Mouse (Mus musculus): ENCODE measurements around the gene Afg1l.

Gene Afg1l

GRCm38 (mm10) chr10:42383708-42384107, 94.7 kb downstream of the Afg1l start:
- DNase-seq (ENCODE audit: low spot score): peak; percentile 70

DNA sequence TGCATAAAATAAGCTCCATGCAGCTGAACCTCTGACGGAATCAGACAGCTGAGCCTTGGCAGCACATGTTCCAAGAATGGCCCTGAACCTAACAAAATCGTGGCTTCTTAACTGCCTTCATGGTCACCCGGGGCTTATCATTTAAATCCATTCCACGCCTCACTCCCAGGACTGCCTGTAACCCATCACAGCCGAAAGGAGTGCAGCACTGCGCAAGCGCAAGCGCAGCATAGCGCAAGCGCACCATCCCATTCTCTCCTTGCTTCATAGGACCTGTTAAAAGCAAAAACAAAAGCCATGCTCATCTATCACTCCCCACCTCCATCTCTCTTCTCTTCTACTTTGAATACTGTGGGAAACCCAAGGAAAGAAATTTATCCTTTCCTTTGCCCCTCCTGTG, 114.1 kb downstream of the Afg1l start:
- no peak for DNase-seq (ENCODE audit: low spot score)

DNA sequence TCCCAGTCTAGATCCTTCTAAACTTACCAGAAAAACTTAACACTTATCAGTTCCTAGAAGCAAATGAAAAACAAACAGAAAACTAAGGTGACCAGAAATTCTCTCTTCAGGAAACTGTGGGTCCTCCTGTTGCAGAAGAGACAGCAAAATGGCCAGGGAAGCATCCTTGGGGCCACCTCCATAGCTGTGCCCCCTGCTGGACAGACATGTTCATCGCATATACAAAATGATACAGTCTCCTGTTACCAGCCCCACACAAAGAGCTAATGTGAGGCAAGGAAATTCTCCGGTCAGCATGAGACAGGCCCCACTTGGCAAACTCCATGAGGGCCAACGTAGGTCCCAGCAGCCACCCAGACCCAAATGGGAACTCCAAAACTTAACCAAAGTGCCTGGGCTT, 122.4 kb downstream of the Afg1l start:
- peak; percentile 62 for DNase-seq (ENCODE audit: low spot score)

GRCm38 (mm10) chr10:42347986-42348385, 130.4 kb downstream of the Afg1l start:
- no peak for DNase-seq (ENCODE audit: low spot score)

DNA sequence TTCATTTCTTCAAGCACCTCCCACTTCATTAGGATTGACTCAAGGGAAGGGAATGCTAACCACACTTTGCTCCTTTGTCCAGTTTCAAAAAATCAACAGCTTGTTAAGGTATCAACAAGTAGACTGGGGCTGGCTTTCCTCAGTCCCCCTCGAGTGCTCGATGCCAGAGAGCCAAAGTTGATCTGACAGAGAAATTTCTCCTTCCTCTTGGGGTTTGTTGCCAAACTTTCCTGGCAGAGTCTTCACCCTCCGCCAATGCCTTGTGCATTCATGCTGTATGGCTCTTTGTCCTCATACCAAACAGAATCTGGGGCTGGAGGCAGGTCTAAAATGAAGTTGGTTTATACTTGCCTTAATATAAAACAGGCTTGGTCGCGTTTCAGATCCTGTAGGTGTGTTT, 131.2 kb downstream of the Afg1l start:
- no peak for DNase-seq (ENCODE audit: low spot score)

DNA sequence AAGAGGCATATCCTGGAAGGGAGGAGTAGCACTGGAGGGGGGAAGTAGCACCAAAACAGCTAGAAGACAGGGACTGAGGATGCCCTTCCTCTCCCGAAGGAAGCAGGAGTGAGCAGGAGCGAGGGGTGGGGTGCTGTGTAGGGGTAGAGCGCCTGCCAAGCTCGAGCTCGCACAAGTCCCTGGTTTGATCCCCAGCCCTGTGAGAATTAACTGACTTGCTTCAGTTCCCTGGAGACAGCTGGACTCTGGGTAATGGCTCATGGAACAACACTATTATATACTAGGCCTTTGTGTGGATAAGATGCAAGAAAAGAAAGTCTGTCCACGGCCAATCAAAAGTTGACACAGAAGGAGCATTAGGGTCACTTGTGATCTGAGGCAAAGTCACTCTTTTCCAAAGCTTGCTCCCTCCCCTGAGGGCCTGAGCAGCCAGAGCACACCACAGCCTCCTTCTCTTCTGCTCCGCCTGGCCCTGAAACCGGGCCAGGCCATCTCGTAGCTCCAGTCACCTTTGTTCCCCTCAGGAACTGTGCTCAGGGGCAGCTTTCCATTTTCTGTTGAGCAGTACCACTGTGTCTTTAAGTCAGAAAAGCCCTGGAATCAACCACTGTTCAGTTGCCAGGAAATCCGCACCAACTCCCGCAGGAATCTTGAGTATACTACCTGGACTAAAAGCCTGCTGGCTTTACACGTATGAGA, 132.0 kb downstream of the Afg1l start:
- DNase-seq (ENCODE audit: low spot score): no peak

DNA sequence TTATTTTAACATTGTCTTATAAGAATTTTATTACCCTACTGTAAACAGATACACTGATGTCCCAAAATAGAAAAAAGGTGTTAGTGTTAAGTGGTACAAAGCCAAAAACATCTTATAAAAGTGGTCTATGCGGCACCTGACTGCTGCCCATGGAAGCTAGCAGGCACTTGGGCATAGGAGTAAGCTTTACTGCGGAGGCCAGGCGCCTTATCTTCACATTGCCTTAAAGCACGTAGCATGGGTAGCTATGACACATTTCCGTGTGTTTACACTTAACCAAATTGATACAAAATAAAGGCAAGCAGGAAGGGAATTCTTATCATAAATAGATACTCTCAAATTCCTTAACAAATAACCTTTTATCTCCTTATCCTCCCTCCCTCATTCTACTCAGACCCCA, 135.7 kb downstream of the Afg1l start:
- DNase-seq (ENCODE audit: low spot score): no peak

GRCm38 (mm10) chr10:42341815-42342457, 136.4 kb downstream of the Afg1l start:
- no peak for DNase-seq (ENCODE audit: low spot score)

DNA sequence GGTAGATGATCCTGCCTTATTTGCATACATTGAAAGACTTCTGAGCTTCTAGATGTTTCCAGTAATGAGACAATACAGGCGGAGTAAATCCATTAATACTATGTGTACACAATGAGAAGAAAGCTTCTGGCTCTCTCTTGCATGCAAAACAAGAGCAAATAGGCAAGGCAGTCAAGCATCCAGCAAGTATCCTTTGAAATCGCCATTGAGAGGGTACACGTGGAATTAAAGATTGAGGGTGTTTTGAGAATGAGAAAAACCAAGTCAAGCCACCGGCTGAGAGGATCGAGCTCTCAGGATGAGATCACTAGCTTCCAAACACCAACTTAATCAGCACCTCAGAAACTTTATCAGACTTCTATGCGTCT, 138.0 kb downstream of the Afg1l start:
- no peak for DNase-seq (ENCODE audit: low spot score)

DNA sequence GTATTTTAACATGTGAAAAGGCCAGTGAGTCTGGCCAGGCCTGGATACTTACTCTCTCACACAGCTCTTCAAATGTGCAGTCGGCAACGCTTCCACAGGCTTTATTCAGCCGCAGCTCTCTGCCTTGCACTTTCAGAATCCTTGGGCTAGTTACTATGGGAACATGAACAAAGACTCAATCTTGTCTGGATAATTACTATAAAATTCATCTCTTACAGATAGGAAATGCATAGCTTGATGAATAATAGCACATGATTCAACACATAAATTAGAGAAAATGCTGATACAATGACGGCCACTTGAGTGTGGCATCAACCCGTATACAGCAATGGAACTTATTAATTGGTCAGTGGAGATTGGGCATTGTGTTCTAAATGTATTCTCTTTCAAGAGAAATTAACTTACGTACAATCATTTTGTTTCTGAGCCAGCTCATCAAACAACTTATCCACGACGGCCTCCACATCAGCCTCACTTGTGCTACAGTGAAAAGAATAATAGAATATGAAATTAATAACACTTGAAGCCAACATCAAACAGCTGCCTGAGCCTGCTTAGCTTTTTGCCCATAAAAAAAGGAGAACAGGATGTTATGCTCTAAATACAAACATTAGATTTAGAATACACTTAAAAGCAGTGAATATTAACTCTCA, 138.5 kb downstream of the Afg1l start:
- DNase-seq (ENCODE audit: low spot score): peak; percentile 52

GRCm38 (mm10) chr10:42338456-42338855, 139.9 kb downstream of the Afg1l start:
- DNase-seq (ENCODE audit: low spot score): no peak

DNA sequence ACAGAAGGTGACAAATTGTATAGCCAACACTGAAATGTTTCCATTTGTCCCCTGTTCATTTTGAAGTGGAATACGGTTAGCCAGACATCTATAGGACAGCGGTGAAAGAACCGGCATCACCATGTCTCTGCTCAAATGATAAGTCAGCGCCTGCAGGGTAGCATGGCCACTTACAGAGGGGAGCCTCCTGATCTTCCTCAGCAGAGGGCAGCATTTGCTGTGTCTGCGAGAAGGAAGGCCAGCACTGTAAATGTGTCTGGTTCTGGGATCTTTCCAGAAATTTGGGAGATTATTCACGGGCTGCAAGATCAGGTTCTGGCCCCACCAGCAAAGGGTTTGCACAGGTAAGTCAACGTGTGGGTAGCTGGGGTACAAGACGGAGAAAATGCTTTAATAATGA, 150.8 kb downstream of the Afg1l start:
- peak; percentile 63 for DNase-seq (ENCODE audit: low spot score)

- no peak for DNase-seq (ENCODE audit: low spot score)
Observed at GRCm38 (mm10) chr10:42325305-42325704, 153.1 kb downstream of the Afg1l start.

DNA sequence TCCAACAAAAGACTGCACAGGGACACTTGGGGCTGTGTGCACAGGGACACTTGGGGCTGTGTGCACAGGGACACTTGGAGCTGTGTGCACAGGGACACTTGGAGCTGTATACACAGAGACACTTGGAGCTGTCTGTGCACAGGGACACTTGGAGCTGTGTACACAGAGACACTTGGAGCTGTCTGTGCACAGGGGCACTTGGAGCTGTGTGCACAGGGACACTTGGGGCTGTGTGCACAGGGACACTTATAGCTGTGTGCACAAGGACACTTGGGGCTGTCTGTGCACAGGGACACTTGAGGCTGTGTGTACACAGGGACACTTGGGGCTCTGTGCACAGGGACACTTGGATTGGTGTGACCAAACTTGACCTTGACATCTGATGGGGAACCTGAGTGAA, 154.4 kb downstream of the Afg1l start:
- no peak for DNase-seq (ENCODE audit: low spot score)

- no peak for DNase-seq (ENCODE audit: low spot score)
Observed at GRCm38 (mm10) chr10:42313222-42313786, 165.1 kb downstream of the Afg1l start.

- DNase-seq (ENCODE audit: low spot score): no peak
Observed at GRCm38 (mm10) chr10:42312557-42312956, 165.8 kb downstream of the Afg1l start.

DNA sequence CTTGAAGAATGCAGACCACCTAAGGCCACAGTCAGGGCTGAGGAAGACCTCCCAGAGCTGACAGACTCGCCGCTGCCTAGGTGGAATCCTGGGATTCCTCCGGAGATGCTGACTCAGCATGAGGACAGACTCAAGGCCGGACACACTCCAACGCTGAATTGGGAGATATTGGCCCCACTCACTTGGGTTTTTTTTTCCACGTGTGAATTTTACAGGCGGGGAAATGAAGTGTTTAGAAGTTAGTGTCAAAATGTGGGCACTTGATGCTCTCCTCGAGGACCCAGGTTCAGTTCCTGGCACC, 169.7 kb downstream of the Afg1l start:
- DNase-seq (ENCODE audit: low spot score): no peak

DNA sequence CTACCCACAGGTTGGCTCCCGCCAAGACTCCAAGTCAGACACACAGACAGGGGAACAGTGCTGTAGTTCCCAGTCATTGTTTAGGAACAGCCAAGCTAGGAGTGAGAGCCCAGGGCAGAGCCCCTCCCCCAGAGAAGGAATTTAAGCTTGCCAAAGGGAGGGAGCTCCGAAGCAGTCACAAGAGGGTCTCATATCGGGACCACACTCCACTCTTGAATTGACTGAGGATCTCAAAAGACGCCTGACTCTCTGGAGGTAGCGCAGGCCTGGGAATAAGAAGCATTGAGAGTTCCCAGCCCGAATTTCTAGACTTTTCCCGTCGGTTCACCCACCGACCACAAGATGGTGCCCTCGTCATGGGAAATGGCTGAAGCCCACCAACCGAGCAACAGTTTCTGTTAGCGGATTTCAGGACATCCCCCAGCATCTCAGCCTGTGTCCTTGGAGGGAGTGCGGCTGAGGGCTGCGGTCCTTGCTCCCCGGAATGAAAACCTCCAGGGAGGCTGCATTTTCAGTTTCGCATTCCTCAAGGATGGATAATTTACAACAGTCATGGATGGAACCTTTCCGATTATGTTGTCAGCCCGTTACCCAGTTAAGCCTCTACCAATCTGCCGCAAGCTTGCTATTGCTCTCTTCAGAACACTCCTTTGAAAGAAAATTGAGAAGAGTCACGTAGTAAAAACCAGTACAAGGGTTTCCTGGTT, 170.2 kb downstream of the Afg1l start:
- peak; percentile 95 for DNase-seq (ENCODE audit: low spot score)

DNA sequence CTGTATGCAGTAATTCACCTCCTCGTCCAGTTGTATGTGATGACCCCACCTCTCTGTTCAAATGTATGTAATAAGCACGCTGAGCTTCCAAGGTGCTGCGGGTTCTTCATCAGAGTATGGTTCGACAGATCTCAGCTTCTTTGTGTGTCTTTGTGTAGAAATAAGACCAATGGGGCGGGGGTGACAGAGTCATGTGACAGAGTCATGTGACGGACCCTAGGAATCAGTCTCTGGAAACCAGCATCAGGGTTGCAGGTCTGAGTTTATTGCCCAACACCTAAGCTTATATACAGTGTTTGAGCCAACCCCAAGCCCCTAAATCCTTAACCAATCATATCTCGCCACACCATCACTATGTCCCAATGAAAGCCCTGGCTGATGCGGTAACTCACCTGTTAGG, 171.9 kb downstream of the Afg1l start:
- DNase-seq (ENCODE audit: low spot score): no peak

GRCm38 (mm10) chr10:42300805-42301204, 177.6 kb downstream of the Afg1l start:
- no peak for DNase-seq (ENCODE audit: low spot score)

DNA sequence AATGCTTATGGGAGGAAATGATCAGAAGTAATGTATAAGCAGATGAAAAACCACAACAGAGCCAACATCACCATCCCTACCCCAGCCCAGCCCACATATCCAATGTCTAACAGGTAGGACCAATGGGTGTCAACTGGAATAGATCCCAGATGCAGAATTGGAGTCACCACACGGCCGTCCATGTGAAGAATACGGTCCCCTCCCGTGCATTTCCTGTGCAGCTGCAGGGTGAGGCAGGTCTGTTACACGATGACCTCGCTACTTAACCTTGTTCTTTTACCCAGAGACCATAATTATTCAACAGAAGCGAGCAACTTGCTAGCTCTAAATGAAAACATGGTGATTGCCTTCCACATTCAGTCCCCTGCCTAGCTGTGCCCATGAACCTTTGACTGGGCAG, 178.4 kb downstream of the Afg1l start:
- DNase-seq (ENCODE audit: low spot score): no peak

DNA sequence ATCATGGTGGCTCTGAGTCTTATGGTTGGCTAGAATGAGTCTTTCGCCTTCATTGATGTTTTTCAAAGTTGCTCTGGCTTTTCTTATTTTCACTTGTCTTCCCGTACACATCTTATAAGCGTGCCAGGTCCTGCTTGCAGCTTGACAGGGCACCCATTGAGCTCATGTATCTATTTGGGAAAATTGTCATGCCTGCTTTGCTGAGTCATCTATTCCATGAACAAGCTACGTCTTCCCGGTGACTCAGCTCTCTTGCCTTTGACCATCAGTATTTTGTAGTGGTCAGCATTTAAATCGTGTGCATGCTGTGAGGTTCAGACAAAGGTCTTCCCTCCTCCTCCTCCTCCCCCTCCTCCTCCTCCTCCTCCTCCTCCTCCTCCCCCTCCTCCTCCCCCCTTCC, 178.9 kb downstream of the Afg1l start:
- no peak for DNase-seq (ENCODE audit: low spot score)

DNA sequence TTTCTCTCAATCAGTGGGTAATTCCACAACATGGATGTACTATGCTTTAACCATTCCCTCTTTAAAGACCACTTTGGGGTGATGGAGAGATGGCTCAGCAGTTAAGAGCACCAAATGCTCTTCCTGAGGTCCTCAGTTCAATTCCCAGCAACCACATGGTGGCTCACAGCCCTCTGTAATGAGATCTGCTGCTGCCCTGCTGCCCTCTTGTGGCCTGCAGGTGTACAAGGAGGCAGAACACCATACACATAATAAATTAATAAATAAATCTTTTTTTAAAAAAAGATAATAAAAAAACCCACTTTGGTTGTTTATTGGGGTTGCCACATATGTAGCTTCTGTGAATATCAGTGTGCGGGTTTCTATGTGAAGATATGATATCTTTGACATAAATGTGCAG, 180.4 kb downstream of the Afg1l start:
- DNase-seq (ENCODE audit: low spot score): no peak

Data from retina, embryonic 14.5 days (tissue).